Mouse (Mus musculus) Patski (cell line): ENCODE data around the gene Ddx27. TPM values are rescaled to one million over a fixed set of nuclear protein-coding genes. Genes with fewer than 3 reads are reported as not detected.

ENCODE experiments used
- ATAC-seq: fragments of 100-300 bp; one replicate; pipeline ENCODE4 v1.8.0; 2021
- CTCF ChIA-PET: fragments of 350-600 bp; sonication (Branson Sonifier 250); formaldehyde crosslinking; loops from one replicate; lab custom pipeline; 2022; ENCODE audit warnings: inconsistent platforms; lab: Charles Lee
- POLR2A ChIA-PET: fragments of 350-600 bp; sonication (Branson Sonifier 250); formaldehyde crosslinking; loops from one replicate; lab custom pipeline; 2022; ENCODE audit warnings: antibody characterized with exemption, inconsistent platforms; lab: Charles Lee
- DNase-seq: peaks from one replicate; pipeline ENCODE4 v3.0.0-alpha.2; 2011; ENCODE audit warnings: low read depth, low spot score
- H3K27me3 ChIP-seq: fragments of 371-371 bp; one replicate; pipeline ENCODE4 v1.5.1; 2021
- CTCF ChIP-seq: fragments of 100-300 bp; IDR thresholded peaks from one replicate; pipeline ENCODE4 v1.5.1; 2021
- in situ Hi-C: fragments of 300-500 bp; cut with MboI; formaldehyde crosslinking; loops from 3 replicates; pipeline ENCODE4 v1.11.1; 2018; ENCODE audit warnings: low pct_unique_long_range_greater_than_20kb, mixed read lengths
- polyA plus RNA-seq: library from polyadenylated mRNA; unstranded; gene quantifications from one replicate; pipeline ENCODE4 v1.2.3, GENCODE M21; 2021

The Ddx27 gene
- polyA plus RNA-seq, 1 experiment from 2014 or later: 53.2 TPM

DNA sequence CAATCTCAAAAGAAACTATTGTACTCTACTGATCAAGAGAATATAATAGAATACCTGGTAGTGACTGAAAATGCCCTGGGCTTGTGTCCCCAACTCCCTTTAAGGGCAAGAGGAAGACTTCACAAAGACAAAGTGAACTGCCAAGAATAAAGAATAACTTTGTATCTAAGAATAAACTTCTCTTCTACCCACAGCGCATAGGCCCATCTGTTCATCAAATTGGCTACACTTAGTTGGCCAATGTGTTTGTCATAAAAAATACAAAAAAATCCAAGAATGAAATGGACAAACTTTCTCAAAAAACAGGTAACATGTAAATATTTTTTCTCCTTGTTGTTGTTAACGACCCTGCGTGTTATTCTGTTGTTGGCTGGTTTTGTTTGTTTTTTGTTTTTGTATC is 4.4 kb upstream of the Ddx27 start:
- peaks cover 14% of the 10 kb centered on the region for H3K27me3 ChIP-seq
- in situ Hi-C loops: no loop called here
- POLR2A ChIA-PET: no interaction called here
- DNase-seq (no peak), ATAC-seq (no peak)
- CTCF ChIA-PET: interaction anchor here (1.4 to 3.6 kb wide), 3 partner anchors 9 to 53 kb away, joined by 3 to 9 read pairs (median 4); no protein-coding TSS in a partner anchor
- TF ChIP-seq CTCF: no peak

DNA sequence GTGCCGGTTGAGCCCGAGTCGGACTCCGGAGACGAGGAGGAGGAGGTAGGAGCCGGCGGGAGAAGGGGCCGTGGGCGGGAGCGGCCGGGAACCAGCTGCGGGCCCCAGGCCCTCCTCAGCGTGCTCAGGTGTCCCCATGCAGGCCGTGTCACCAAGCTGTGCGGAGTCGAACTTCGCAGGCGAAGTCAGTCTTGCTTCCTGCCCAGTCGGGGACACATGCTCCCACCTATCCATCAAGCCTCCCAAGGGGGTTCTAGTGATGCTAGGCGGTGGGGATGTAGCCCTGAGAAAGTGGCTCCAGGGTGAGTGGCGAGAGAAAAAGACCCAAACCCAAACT is 357 bp downstream of the Ddx27 start:
- in situ Hi-C loops: no loop called here
- ATAC-seq: peak; percentile 47
- ChIA-PET POLR2A (no interaction called here), CTCF (interaction anchor here (0.8 kb wide), 2 partner anchors 8 to 10 kb away, joined by 3 read pairs; no protein-coding TSS in a partner anchor)
- no peak for DNase-seq
- no peak for TF ChIP-seq CTCF
- peaks cover 5% of the 10 kb centered on the region for H3K27me3 ChIP-seq

GRCm38 (mm10) chr2:167019396-167019795 is 4.4 kb downstream of the Ddx27 start:
- no peak for TF ChIP-seq CTCF
- ChIA-PET CTCF (no interaction called here), POLR2A (interaction anchor here (0.6 kb wide), 1 partner anchor 193 kb away, joined by 4 read pairs; no protein-coding TSS in a partner anchor)
- in situ Hi-C loops: no loop called here
- DNase-seq: no peak
- no peak for ATAC-seq
- no peaks in the 10 kb centered on the region for H3K27me3 ChIP-seq

DNA sequence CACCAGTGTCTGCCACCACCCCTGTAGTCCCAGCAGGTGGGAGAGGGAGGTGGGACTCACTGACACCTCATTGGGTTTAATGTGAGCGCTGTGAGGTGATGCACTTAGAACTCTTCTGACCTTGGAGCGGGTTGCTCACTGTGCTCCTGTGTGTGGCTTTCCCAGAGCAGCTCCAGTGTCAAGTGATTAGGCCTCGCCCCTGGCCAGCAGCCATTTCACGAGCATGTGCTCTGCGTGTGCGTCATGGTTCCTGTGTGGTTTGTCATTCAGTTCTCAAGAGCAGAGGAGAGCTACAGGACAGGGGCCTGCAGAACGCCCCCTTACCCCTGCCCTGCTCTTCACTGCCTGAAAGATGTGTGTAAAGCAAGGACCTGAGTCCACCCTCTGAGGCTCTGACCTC is 13.6 kb downstream of the Ddx27 start:
- ChIA-PET POLR2A (no interaction called here), CTCF (no interaction called here)
- in situ Hi-C loops: no loop called here
- TF ChIP-seq CTCF: no peak
- ATAC-seq (no peak), DNase-seq (no peak)
- no peaks in the 10 kb centered on the region for H3K27me3 ChIP-seq

- DNase-seq: no peak
- no peak for ATAC-seq
- no peaks in the 10 kb centered on the region for H3K27me3 ChIP-seq
- ChIA-PET POLR2A (no interaction called here), CTCF (no interaction called here)
- no peak for TF ChIP-seq CTCF
- in situ Hi-C loops: no loop called here
Measured at GRCm38 (mm10) chr2:167030507-167030906, 15.5 kb downstream of the Ddx27 start.

DNA sequence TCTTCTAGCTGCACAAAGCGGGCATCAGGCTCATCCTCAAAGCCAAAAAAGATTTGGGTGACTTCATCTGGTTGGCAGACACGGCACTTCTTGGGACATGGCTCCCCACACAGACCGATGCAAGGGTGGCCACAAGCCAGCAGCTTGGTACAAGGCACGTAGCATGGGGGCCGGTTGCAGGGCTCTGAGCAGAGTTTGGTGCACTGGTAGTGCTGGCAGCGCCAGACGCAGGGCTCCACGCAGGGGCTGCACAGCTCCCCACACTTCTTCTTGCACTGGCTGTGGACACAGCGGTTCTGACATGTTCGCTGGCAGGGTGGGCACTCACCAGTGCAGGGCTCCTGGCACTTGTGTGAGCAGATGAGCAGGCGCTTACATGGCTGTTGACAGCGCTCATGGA is 22.7 kb downstream of the Ddx27 start:
- no peak for TF ChIP-seq CTCF
- DNase-seq (no peak), ATAC-seq (no peak)
- no peaks in the 10 kb centered on the region for H3K27me3 ChIP-seq
- ChIA-PET POLR2A (no interaction called here), CTCF (no interaction called here)
- in situ Hi-C loops: no loop called here

- TF ChIP-seq CTCF: no peak
- in situ Hi-C loops: no loop called here
- DNase-seq (no peak), ATAC-seq (no peak)
- CTCF ChIA-PET: no interaction called here
- POLR2A ChIA-PET: no interaction called here
- H3K27me3 ChIP-seq: no peaks in the 10 kb centered on the region
Measured at GRCm38 (mm10) chr2:167038297-167038696, 23.3 kb downstream of the Ddx27 start.

GRCm38 (mm10) chr2:167038716-167039115 is 23.7 kb downstream of the Ddx27 start:
- POLR2A ChIA-PET: no interaction called here
- CTCF ChIA-PET: no interaction called here
- in situ Hi-C loops: no loop called here
- DNase-seq (no peak), ATAC-seq (no peak)
- TF ChIP-seq CTCF: no peak
- H3K27me3 ChIP-seq: no peaks in the 10 kb centered on the region

DNA sequence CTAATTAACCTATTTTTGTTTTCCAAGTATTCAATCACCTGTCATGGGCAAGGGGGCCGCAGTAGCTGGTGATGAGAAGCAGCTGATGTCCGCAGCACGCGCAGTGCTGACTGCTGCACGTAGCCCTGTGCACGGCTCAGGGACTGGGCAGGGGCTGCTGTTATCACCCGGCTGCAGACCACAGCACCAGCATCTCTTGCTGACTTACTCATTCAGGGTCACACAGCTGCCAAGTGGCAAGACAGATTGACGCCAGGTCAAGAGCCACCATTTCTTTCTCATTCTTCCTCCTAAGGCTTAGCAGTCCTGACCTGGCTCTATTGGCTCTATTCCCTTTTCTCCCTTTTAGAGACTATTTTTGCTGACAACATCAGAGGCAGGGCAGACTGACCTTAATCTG is 24.4 kb downstream of the Ddx27 start:
- DNase-seq: no peak
- no peaks in the 10 kb centered on the region for H3K27me3 ChIP-seq
- in situ Hi-C loops: no loop called here
- ChIA-PET CTCF (no interaction called here), POLR2A (no interaction called here)
- no peak for ATAC-seq
- TF ChIP-seq CTCF: no peak

DNA sequence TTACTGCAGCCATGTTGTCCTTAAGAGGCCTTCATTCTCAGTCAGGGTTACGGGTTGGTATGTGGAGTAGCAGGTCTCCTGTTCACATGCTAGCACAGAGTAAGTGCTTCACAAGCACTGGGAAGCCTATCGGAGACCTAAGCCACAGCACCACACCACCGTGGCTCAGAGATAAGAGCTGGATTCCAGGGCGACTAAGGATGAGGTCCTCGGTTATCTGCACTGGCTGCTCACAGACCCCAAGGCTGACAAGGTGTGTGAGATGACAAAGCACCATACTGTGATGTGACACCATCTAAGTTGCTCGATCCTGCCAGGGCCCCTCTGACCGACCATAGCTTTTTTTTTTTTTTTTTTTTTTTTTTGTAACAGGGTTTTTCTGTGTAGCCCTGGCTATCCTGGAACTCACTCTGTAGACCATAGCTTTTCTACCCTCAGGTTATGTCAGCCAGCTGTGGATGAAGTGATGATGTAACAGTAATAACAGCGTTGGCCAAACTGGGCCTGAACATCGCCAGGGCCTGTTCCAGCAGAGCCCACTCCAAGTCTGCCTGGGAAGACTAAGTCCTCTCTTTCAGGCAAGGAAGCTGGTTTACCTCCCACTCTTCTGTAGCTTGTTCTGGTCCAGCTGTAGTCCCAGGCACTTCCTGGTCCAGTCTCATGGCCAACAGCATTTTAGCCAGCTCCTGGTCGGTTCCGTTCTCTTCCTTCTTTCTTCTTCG is 28.6 kb downstream of the Ddx27 start:
- ATAC-seq: no peak
- in situ Hi-C loops: no loop called here
- no peak for TF ChIP-seq CTCF
- ChIA-PET POLR2A (interaction anchor here (0.5 to 0.7 kb wide), 2 partner anchors 81 to 141 kb away, joined by 4 to 8 read pairs; no protein-coding TSS in a partner anchor), CTCF (interaction anchor here (1.3 kb wide), 1 partner anchor 13 kb away, joined by 4 read pairs; no protein-coding TSS in a partner anchor)
- no peaks in the 10 kb centered on the region for H3K27me3 ChIP-seq
- no peak for DNase-seq

DNA sequence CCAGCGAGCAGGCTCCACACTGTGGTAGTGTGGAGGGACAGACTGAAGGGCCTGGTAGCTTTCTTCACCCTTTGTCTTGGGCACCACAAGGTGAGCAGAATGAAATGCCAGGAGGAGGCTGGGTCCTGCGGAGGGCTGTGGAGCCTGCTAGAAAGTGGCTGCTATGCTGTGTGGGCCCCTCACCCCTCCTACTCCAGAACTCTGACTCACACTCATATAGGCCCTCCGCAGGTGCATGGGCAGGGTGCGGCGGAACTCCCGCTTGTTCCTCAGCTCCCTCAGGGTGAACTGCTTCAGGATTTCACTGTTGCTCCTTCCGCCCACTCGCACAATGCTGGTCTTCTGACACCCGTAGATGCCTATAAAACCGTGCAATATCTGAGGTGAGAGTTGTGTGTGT is 33.2 kb downstream of the Ddx27 start:
- in situ Hi-C loops: no loop called here
- ChIA-PET POLR2A (no interaction called here), CTCF (no interaction called here)
- ATAC-seq: no peak
- H3K27me3 ChIP-seq: no peaks in the 10 kb centered on the region
- no peak for TF ChIP-seq CTCF
- no peak for DNase-seq
